Mouse (Mus musculus): ENCODE results near the gene Pten.

- TF ChIP-seq CTCF (IDR thresholded peaks at IDR 0.05; ENCODE audit: extremely low read depth, insufficient read depth, insufficient read length, insufficient replicate concordance) (no peak), POLR2A (IDR thresholded peaks at IDR 0.05; ENCODE audit: low read depth, low read length) (no peak)
Measured at GRCm38 (mm10) chr19:32760499-32760898, 3.2 kb downstream of the Pten start.

Measured in spleen, adult 2 months (tissue).